Mouse (Mus musculus) limb, embryonic 13.5 days (tissue): ENCODE data around the gene Matn3. TPM values are rescaled to one million over a fixed set of nuclear protein-coding genes. Genes with fewer than 3 reads are reported as not detected.

Experiments
- ATAC-seq: fragments of 200-750 bp; cut with Nextera tagmentation; 2 replicates; pipeline ENCODE4 v1.8.0; 2017; ENCODE audit warnings: low read depth, moderate number of reproducible peaks, moderate TSS enrichment; ENCODE audit not compliant: low FRiP score
- H3K27ac ChIP-seq: fragments of 300-500 bp; sonication (generic); 2 replicates; pipeline ENCODE4 v1.5.1; 2015; ENCODE audit warnings: inconsistent platforms, mild to moderate bottlenecking, moderate library complexity
- H3K27me3 ChIP-seq: fragments of 300-500 bp; sonication (generic); 2 replicates; pipeline ENCODE4 v1.6.1; 2015; ENCODE audit warnings: mild to moderate bottlenecking, inconsistent platforms
- H3K36me3 ChIP-seq: fragments of 300-500 bp; sonication (generic); 2 replicates; pipeline ENCODE4 v1.6.1; 2015; ENCODE audit warnings: inconsistent platforms, mild to moderate bottlenecking, moderate library complexity
- H3K4me1 ChIP-seq: fragments of 300-500 bp; sonication (generic); 2 replicates; pipeline ENCODE4 v1.6.1; 2015; ENCODE audit warnings: inconsistent platforms
- H3K4me2 ChIP-seq: fragments of 300-500 bp; sonication (generic); replicated peaks from 2 replicates; pipeline ENCODE4 v1.6.1; 2015; ENCODE audit warnings: inconsistent platforms, mild to moderate bottlenecking, moderate library complexity
- H3K4me3 ChIP-seq: fragments of 300-500 bp; sonication (generic); 2 replicates; pipeline ENCODE4 v1.5.1; 2015; ENCODE audit warnings: moderate library complexity, mild to moderate bottlenecking, inconsistent platforms
- H3K9ac ChIP-seq: fragments of 300-500 bp; sonication (generic); 2 replicates; pipeline ENCODE4 v1.6.1; 2015; ENCODE audit warnings: mild to moderate bottlenecking, inconsistent platforms
- H3K9me3 ChIP-seq: fragments of 300-500 bp; sonication (generic); 2 replicates; pipeline ENCODE4 v1.6.1; 2016; ENCODE audit warnings: inconsistent platforms
- WGBS: fragments of 180-500 bp; shearing (Covaris S2); methylation state at CpG from one replicate; pipeline ENCODE4 v1.1.7; 2015; 5-methylcytosine and 5-hydroxymethylcytosine counted together
- polyA plus RNA-seq: library from polyadenylated mRNA; unstranded; fragments of >200 nt; fragmentation: Nextera tagmentation; extraction: Ambion mirVana; gene quantifications from 2 replicates; pipeline ENCODE4 v1.2.1, GENCODE M21; 2015

Matn3 gene
- polyA plus RNA-seq, 1 experiment from 2014 or later: 36.3 TPM

GRCm38 (mm10) chr12:8940011-8941005 is 7.4 kb upstream of the Matn3 start:
- H3K9ac ChIP-seq: no peak overlapping the region
- no peak overlapping the region for H3K4me2 ChIP-seq
- H3K4me1 ChIP-seq: 0 out of 2 replicates have a peak, but pooled peaks cover 2% of the 10 kb centered on the region
- no peaks in the 10 kb centered on the region for H3K9me3 ChIP-seq
- H3K27me3 ChIP-seq: no peaks in the 10 kb centered on the region
- no peak overlapping the region for H3K4me3 ChIP-seq
- H3K36me3 ChIP-seq: peaks cover 44% of the 10 kb centered on the region
- WGBS: 70% methylated on average over 12 of the region's 12 CpGs
- H3K27ac ChIP-seq: no peak overlapping the region
- ATAC-seq: no peak

- Histone ChIP-seq H3K9ac (no peak overlapping the region), H3K36me3 (peaks cover 35% of the 10 kb centered on the region), H3K27ac (no peak overlapping the region), H3K4me3 (no peak overlapping the region), H3K4me2 (no peak overlapping the region), H3K27me3 (no peaks in the 10 kb centered on the region), H3K4me1 (0 out of 2 replicates have a peak, but pooled peaks cover 2% of the 10 kb centered on the region), H3K9me3 (no peaks in the 10 kb centered on the region)
- ATAC-seq: no peak
- WGBS: 63% methylated on average over 4 of the region's 4 CpGs
These were observed 6.6 kb upstream of the Matn3 start for GRCm38 (mm10) chr12:8941131-8941615.

- no peak for ATAC-seq
- H3K27me3 ChIP-seq: no peaks in the 10 kb centered on the region
- no peak overlapping the region for H3K4me3 ChIP-seq
- no peaks in the 10 kb centered on the region for H3K9me3 ChIP-seq
- H3K4me2 ChIP-seq: no peak overlapping the region
- no peaks in the 10 kb centered on the region for H3K4me1 ChIP-seq
- H3K27ac ChIP-seq: no peak overlapping the region
- peaks cover 29% of the 10 kb centered on the region for H3K36me3 ChIP-seq
- no peak overlapping the region for H3K9ac ChIP-seq
- WGBS: 58% methylated on average over 4 of the region's 4 CpGs
These were observed 5.9 kb upstream of the Matn3 start for GRCm38 (mm10) chr12:8941699-8942392.

- Histone ChIP-seq H3K27ac (no peak overlapping the region), H3K4me1 (peaks cover 21% of the 10 kb centered on the region), H3K9ac (peak overlapping the region; percentile 66), H3K4me2 (peak overlapping the region; percentile 98), H3K9me3 (no peaks in the 10 kb centered on the region), H3K36me3 (no peaks in the 10 kb centered on the region), H3K4me3 (peak overlapping the region; percentile 52; the same call in 1 of the 2 replicates), H3K27me3 (no peaks in the 10 kb centered on the region; the same call in 1 of the 2 replicates)
- 50% methylated on average over 9 of the region's 9 CpGs for WGBS
- ATAC-seq: no peak
These were observed 566 bp upstream of the Matn3 start for GRCm38 (mm10) chr12:8947163-8947562.

- WGBS: 28% methylated on average over 10 of the region's 10 CpGs
These were observed 5.4 kb downstream of the Matn3 start for GRCm38 (mm10) chr12:8953136-8953535.

GRCm38 (mm10) chr12:8954161-8954561 is 6.4 kb downstream of the Matn3 start:
- H3K27me3 ChIP-seq: no peaks in the 10 kb centered on the region
- WGBS: 33% methylated on average over 9 of the region's 9 CpGs
- ATAC-seq: peak; percentile 87
- peaks cover 21% of the 10 kb centered on the region for H3K4me1 ChIP-seq
- H3K4me3 ChIP-seq: no peak overlapping the region
- H3K4me2 ChIP-seq: peak overlapping the region; percentile 21; the same call in 1 of the 2 replicates
- H3K9ac ChIP-seq: no peak overlapping the region
- H3K27ac ChIP-seq: peak overlapping the region; percentile 86
- H3K9me3 ChIP-seq: no peaks in the 10 kb centered on the region
- H3K36me3 ChIP-seq: no peaks in the 10 kb centered on the region

More at GRCm38 (mm10) chr12:8953136-8953535, 5.4 kb downstream of the Matn3 start:
- H3K27me3 ChIP-seq: no peaks in the 10 kb centered on the region; the same call in 1 of the 2 replicates
- H3K9me3 ChIP-seq: no peaks in the 10 kb centered on the region
- H3K4me3 ChIP-seq: no peak overlapping the region
- H3K27ac ChIP-seq: peak overlapping the region; percentile 86; the same call in 1 of the 2 replicates
- H3K9ac ChIP-seq: no peak overlapping the region
- peaks cover 27% of the 10 kb centered on the region for H3K4me1 ChIP-seq
- no peak for ATAC-seq
- H3K36me3 ChIP-seq: no peaks in the 10 kb centered on the region
- H3K4me2 ChIP-seq: no peak overlapping the region

GRCm38 (mm10) chr12:8961607-8962316 is 14.0 kb downstream of the Matn3 start:
- H3K4me3 ChIP-seq: no peak overlapping the region
- H3K4me1 ChIP-seq: peaks cover 9% of the 10 kb centered on the region; the same call in 1 of the 2 replicates
- H3K4me2 ChIP-seq: no peak overlapping the region
- 48% methylated on average over 9 of the region's 9 CpGs for WGBS
- H3K27me3 ChIP-seq: no peaks in the 10 kb centered on the region
- no peaks in the 10 kb centered on the region for H3K9me3 ChIP-seq
- H3K9ac ChIP-seq: no peak overlapping the region
- peak overlapping the region; percentile 66; the same call in 1 of the 2 replicates for H3K27ac ChIP-seq
- H3K36me3 ChIP-seq: no peaks in the 10 kb centered on the region
- ATAC-seq: peak; percentile 59; the same call in 1 of the 2 replicates

GRCm38 (mm10) chr12:8969828-8970227 is 22.1 kb downstream of the Matn3 start:
- 6% methylated on average over 9 of the region's 9 CpGs for whole genome bisulfite sequencing
- Histone ChIP-seq H3K4me3 (no peak overlapping the region), H3K27me3 (no peaks in the 10 kb centered on the region), H3K27ac (peak overlapping the region; percentile 29; the same call in 1 of the 2 replicates), H3K9ac (no peak overlapping the region), H3K4me2 (no peak overlapping the region), H3K9me3 (no peaks in the 10 kb centered on the region), H3K36me3 (no peaks in the 10 kb centered on the region), H3K4me1 (peaks cover 14% of the 10 kb centered on the region)
- peak; percentile 90 for ATAC-seq

- Histone ChIP-seq H3K27me3 (no peaks in the 10 kb centered on the region), H3K9me3 (no peaks in the 10 kb centered on the region), H3K4me1 (peaks cover 19% of the 10 kb centered on the region), H3K27ac (peak within 1 kb of the TSS; percentile 52), H3K9ac (peak within 1 kb of the TSS; percentile 72), H3K4me3 (peak within 1 kb of the TSS; percentile 74), H3K4me2 (peak within 1 kb of the TSS; percentile 88), H3K36me3 (peaks cover 9% of the 10 kb centered on the region)
- WGBS: 1% methylated on average over 45 of the region's 45 CpGs
- ATAC-seq: peak; percentile 85
These were observed 26.2 kb downstream of the Matn3 start, which contains the start of gene Wdr35 for GRCm38 (mm10) chr12:8973820-8974465. TSS of gene Wdr35 (plus strand) at chr12:8973892.

GRCm38 (mm10) chr12:8975076-8975475 is 27.3 kb downstream of the Matn3 start:
- peaks cover 17% of the 10 kb centered on the region for H3K4me1 ChIP-seq
- no peaks in the 10 kb centered on the region for H3K9me3 ChIP-seq
- H3K9ac ChIP-seq: no peak overlapping the region
- H3K4me3 ChIP-seq: peak overlapping the region; percentile 74
- H3K36me3 ChIP-seq: peaks cover 18% of the 10 kb centered on the region
- no peaks in the 10 kb centered on the region for H3K27me3 ChIP-seq
- 94% methylated on average over 3 of the region's 3 CpGs for WGBS
- ATAC-seq: no peak
- H3K27ac ChIP-seq: no peak overlapping the region
- peak overlapping the region; percentile 88 for H3K4me2 ChIP-seq

GRCm38 (mm10) chr12:8993231-8993630 is 45.5 kb downstream of the Matn3 start:
- Histone ChIP-seq H3K9ac (no peak overlapping the region), H3K36me3 (peaks cover 26% of the 10 kb centered on the region), H3K27ac (no peak overlapping the region), H3K4me2 (no peak overlapping the region), H3K27me3 (no peaks in the 10 kb centered on the region), H3K4me1 (peaks cover 5% of the 10 kb centered on the region; the same call in 1 of the 2 replicates), H3K4me3 (no peak overlapping the region), H3K9me3 (no peaks in the 10 kb centered on the region)
- 77% methylated on average over 8 of the region's 8 CpGs for WGBS
- ATAC-seq: no peak
